Mouse (Mus musculus) CH12.LX (cell line): ENCODE data around the gene Slc2a4. TPM values are rescaled to one million over a fixed set of nuclear protein-coding genes. Genes with fewer than 3 reads are reported as not detected.

ENCODE experiments used
- DNase-seq: peaks from one replicate; pipeline ENCODE4 v3.0.0-alpha.2; 2013; ENCODE audit errors: extremely low read depth
- H3K27ac ChIP-seq: 2 replicates; pipeline ENCODE4 v1.5.1; 2012; ENCODE audit warnings: low read depth, mild to moderate bottlenecking, control low read depth, moderate library complexity; ENCODE audit not compliant: insufficient read depth
- H3K27me3 ChIP-seq: replicated peaks from 2 replicates; pipeline ENCODE3; 2012; ENCODE audit warnings: inconsistent platforms
- H3K36me3 ChIP-seq, 2 experiments: replicated peaks in 1 of 2; 2 replicates each; pipeline versions ENCODE3 to v1.6.1; 2012; ENCODE audit warnings: inconsistent platforms in 1 of 2, low read length in 1 of 2, mild to moderate bottlenecking in 1 of 2, mixed read lengths in 1 of 2, moderate library complexity in 1 of 2; ENCODE audit not compliant: control insufficient read depth in 1 of 2, insufficient read depth in 1 of 2
- H3K4me1 ChIP-seq, 2 experiments: 2 replicates each; pipeline ENCODE4 v1.6.1; 2012; ENCODE audit warnings: inconsistent platforms in 1 of 2, moderate library complexity in 1 of 2; ENCODE audit not compliant: insufficient read depth in 2 of 2, control insufficient read depth in 1 of 2
- H3K4me2 ChIP-seq: 2 replicates; pipeline ENCODE4 v1.6.1; 2012; ENCODE audit warnings: low read depth, mild to moderate bottlenecking, control low read depth; ENCODE audit not compliant: poor library complexity, insufficient read depth, severe bottlenecking
- H3K4me3 ChIP-seq, 3 experiments: fragments of 150-350 bp in 1 of 3; sonication (generic) in 1 of 3; replicated peaks in 1 of 3; 2 replicates each; pipeline versions ENCODE3 to v1.5.1; 2011 to 2012; ENCODE audit warnings: low read depth in 2 of 3, low read length in 2 of 3, mild to moderate bottlenecking in 2 of 3, moderate library complexity in 2 of 3, control low read depth in 1 of 3, improper control_type of control experiment in 1 of 3, inconsistent platforms in 1 of 3, mixed read lengths in 1 of 3; ENCODE audit not compliant: poor library complexity in 1 of 3
- H3K79me2 ChIP-seq: replicated peaks from 2 replicates; pipeline ENCODE4 v1.6.1; 2012; ENCODE audit warnings: mild to moderate bottlenecking, moderate library complexity; ENCODE audit not compliant: control insufficient read depth, poor library complexity, insufficient read depth, severe bottlenecking; ENCODE audit errors: extremely low read depth
- H3K9ac ChIP-seq: 2 replicates; pipeline ENCODE4 v1.6.1; 2012; ENCODE audit warnings: low read depth, mild to moderate bottlenecking, control low read depth, moderate library complexity; ENCODE audit not compliant: insufficient read depth
- H3K9me3 ChIP-seq: replicated peaks from 2 replicates; pipeline ENCODE3; 2012; ENCODE audit warnings: low read length, inconsistent platforms, mixed read lengths
- BHLHE40 ChIP-seq: IDR thresholded peaks from 2 replicates; pipeline ENCODE4 v1.6.1; 2011; ENCODE audit warnings: mild to moderate bottlenecking, low read depth, low read length, improper control_type of control experiment
- CHD1 ChIP-seq: IDR thresholded peaks from 2 replicates; pipeline ENCODE4 v1.6.1; 2012; ENCODE audit warnings: low read depth, low read length, improper control_type of control experiment, inconsistent platforms
- CHD2 ChIP-seq: IDR thresholded peaks from 2 replicates; pipeline ENCODE4 v1.6.1; 2011; ENCODE audit warnings: low read length, improper control_type of control experiment
- CTCF ChIP-seq, 2 experiments: IDR thresholded peaks in 1 of 2; conservative IDR thresholded peaks in 1 of 2; 2 replicates each; pipeline ENCODE4 v1.5.1; 2011 to 2012; ENCODE audit warnings: low read depth in 2 of 2, low read length in 2 of 2, improper control_type of control experiment in 1 of 2, inconsistent platforms in 1 of 2, mild to moderate bottlenecking in 1 of 2, moderate library complexity in 1 of 2
- E2F4 ChIP-seq: IDR thresholded peaks from 2 replicates; pipeline ENCODE4 v1.6.1; 2011; ENCODE audit warnings: low read depth, low read length, improper control_type of control experiment; ENCODE audit not compliant: insufficient replicate concordance
- ELF1 ChIP-seq: IDR thresholded peaks from 2 replicates; pipeline ENCODE4 v1.6.1; 2014; ENCODE audit warnings: low read depth, mild to moderate bottlenecking, inconsistent platforms, low read length, improper control_type of control experiment
- EP300 ChIP-seq: IDR thresholded peaks from 2 replicates; pipeline ENCODE4 v1.6.1; 2011; ENCODE audit warnings: low read length, improper control_type of control experiment
- ETS1 ChIP-seq: conservative IDR thresholded peaks from 2 replicates; pipeline ENCODE4 v1.6.1; 2012; ENCODE audit warnings: low read depth, mild to moderate bottlenecking, inconsistent platforms, low read length, improper control_type of control experiment, moderate library complexity
- HCFC1 ChIP-seq: IDR thresholded peaks from 2 replicates; pipeline ENCODE4 v1.6.1; 2012; ENCODE audit warnings: low read depth, mild to moderate bottlenecking, inconsistent platforms, low read length, improper control_type of control experiment
- IRF4 ChIP-seq: IDR thresholded peaks from 2 replicates; pipeline ENCODE4 v1.6.1; 2014; ENCODE audit warnings: low read depth, mild to moderate bottlenecking, inconsistent platforms, low read length, improper control_type of control experiment
- JUND ChIP-seq: conservative IDR thresholded peaks from 2 replicates; pipeline ENCODE4 v1.6.1; 2011; ENCODE audit warnings: low read depth, low read length, improper control_type of control experiment
- KAT2A ChIP-seq: IDR thresholded peaks from 2 replicates; pipeline ENCODE4 v1.6.1; 2012; ENCODE audit warnings: low read length, improper control_type of control experiment, inconsistent platforms; ENCODE audit not compliant: insufficient replicate concordance
- MAFK ChIP-seq: IDR thresholded peaks from 2 replicates; pipeline ENCODE4 v1.6.1; 2011; ENCODE audit warnings: low read length, improper control_type of control experiment; ENCODE audit not compliant: insufficient replicate concordance
- MAX ChIP-seq: IDR thresholded peaks from 2 replicates; pipeline ENCODE4 v1.6.1; 2011; ENCODE audit warnings: low read length, improper control_type of control experiment
- MAZ ChIP-seq: IDR thresholded peaks from 2 replicates; pipeline ENCODE4 v1.6.1; 2012; ENCODE audit warnings: low read depth, mild to moderate bottlenecking, inconsistent platforms, low read length, improper control_type of control experiment, moderate library complexity
- MEF2A ChIP-seq: IDR thresholded peaks from 2 replicates; pipeline ENCODE4 v1.6.1; 2014; ENCODE audit warnings: low read depth, mild to moderate bottlenecking, inconsistent platforms, low read length, improper control_type of control experiment, borderline replicate concordance
- MXI1 ChIP-seq: IDR thresholded peaks from 2 replicates; pipeline ENCODE4 v1.6.1; 2011; ENCODE audit warnings: mild to moderate bottlenecking, low read depth, low read length, improper control_type of control experiment
- MYC ChIP-seq: IDR thresholded peaks from 2 replicates; pipeline ENCODE4 v1.6.1; 2011; ENCODE audit warnings: low read depth, mild to moderate bottlenecking, improper control_type of control experiment, low read length
- NELFE ChIP-seq: IDR thresholded peaks from 2 replicates; pipeline ENCODE4 v1.6.1; 2011; ENCODE audit warnings: low read depth, low read length, improper control_type of control experiment
- PAX5 ChIP-seq: IDR thresholded peaks from 2 replicates; pipeline ENCODE4 v1.6.1; 2012; ENCODE audit warnings: low read length, inconsistent platforms, mixed read lengths
- POLR2A ChIP-seq: IDR thresholded peaks from 2 replicates; pipeline ENCODE4 v1.6.1; 2011; ENCODE audit warnings: low read depth, mild to moderate bottlenecking, improper control_type of control experiment, low read length
- POLR2AphosphoS2 ChIP-seq: IDR thresholded peaks from 2 replicates; pipeline ENCODE4 v1.6.1; 2011; ENCODE audit warnings: low read depth, low read length, improper control_type of control experiment
- RAD21 ChIP-seq: IDR thresholded peaks from 2 replicates; pipeline ENCODE4 v1.6.1; 2011; ENCODE audit warnings: low read depth, mild to moderate bottlenecking, low read length, improper control_type of control experiment, moderate library complexity
- RCOR1 ChIP-seq: conservative IDR thresholded peaks from 2 replicates; pipeline ENCODE4 v1.6.1; 2012; ENCODE audit warnings: low read depth, mild to moderate bottlenecking, inconsistent platforms, low read length, improper control_type of control experiment
- SIN3A ChIP-seq: IDR thresholded peaks from 2 replicates; pipeline ENCODE4 v1.6.1; 2012; ENCODE audit warnings: low read length, improper control_type of control experiment, inconsistent platforms
- SMC3 ChIP-seq: IDR thresholded peaks from 2 replicates; pipeline ENCODE4 v1.6.1; 2011; ENCODE audit warnings: low read depth, low read length, improper control_type of control experiment
- TBP ChIP-seq: conservative IDR thresholded peaks from 2 replicates; pipeline ENCODE4 v1.6.1; 2011; ENCODE audit warnings: low read depth, low read length, improper control_type of control experiment
- TCF12 ChIP-seq: IDR thresholded peaks from 2 replicates; pipeline ENCODE4 v1.6.1; 2014; ENCODE audit warnings: low read depth, mild to moderate bottlenecking, inconsistent platforms, low read length, improper control_type of control experiment
- UBTF ChIP-seq: IDR thresholded peaks from 2 replicates; pipeline ENCODE4 v1.6.1; 2012; ENCODE audit warnings: low read depth, mild to moderate bottlenecking, inconsistent platforms, low read length, improper control_type of control experiment, moderate library complexity
- USF2 ChIP-seq: conservative IDR thresholded peaks from 2 replicates; pipeline ENCODE4 v1.6.1; 2011; ENCODE audit warnings: low read depth, low read length, improper control_type of control experiment
- ZKSCAN1 ChIP-seq: IDR thresholded peaks from 2 replicates; pipeline ENCODE4 v1.6.1; 2012; ENCODE audit warnings: low read depth, inconsistent platforms, low read length, improper control_type of control experiment, borderline replicate concordance
- ZMIZ1 ChIP-seq: IDR thresholded peaks from 2 replicates; pipeline ENCODE4 v1.6.1; 2012; ENCODE audit warnings: low read depth, mild to moderate bottlenecking, inconsistent platforms, low read length, improper control_type of control experiment
- ZNF384 ChIP-seq: IDR thresholded peaks from 2 replicates; pipeline ENCODE4 v1.6.1; 2012; ENCODE audit warnings: low read depth, low read length, improper control_type of control experiment, inconsistent platforms
- dilution Hi-C: fragments of 300-500 bp; cut with MboI; formaldehyde crosslinking; loops from 2 replicates; pipeline ENCODE4 v1.14.3; 2020; ENCODE audit warnings: low sequenced_read_pairs; ENCODE audit not compliant: extremely low pct_unique_long_range_greater_than_20kb, extremely low pct_ligation_motif_present
- in situ Hi-C: fragments of 300-500 bp; cut with MboI; formaldehyde crosslinking; loops from 3 replicates; pipeline ENCODE4 v1.14.3; 2019; ENCODE audit warnings: low sequenced_read_pairs, low pct_ligation_motif_present, low pct_unique_long_range_greater_than_20kb, mixed read lengths
- polyA plus RNA-seq: library from polyadenylated mRNA; unstranded; fragments of >175 nt; gene quantifications from 2 replicates; pipeline ENCODE4 v1.2.1, GENCODE M21; 2012; ENCODE audit warnings: low read depth; ENCODE audit not compliant: insufficient read length
- total RNA-seq, 2 experiments: library from RNA; depleted of rRNA; stranded (reverse); fragments of 300-350 nt in 1 of 2; fragments of >200 nt in 1 of 2; gene quantifications; 2 replicates each; pipeline ENCODE4 v1.2.3; 2012 to 2014

The Slc2a4 gene
- total and polyA plus RNA-seq, 3 experiments: 2.3 to 3.8 (median 2.6) TPM

GRCm38 (mm10) chr11:69901406-69901846, 46.6 kb downstream of the Slc2a4 start (continued):
- TF ChIP-seq TCF12: peak; percentile 57; the same call in 1 of the 2 replicates
- no peak for TF ChIP-seq SMC3
- no peak for TF ChIP-seq CTCF (conservative IDR thresholded peaks at IDR 0.05 in 1 of 2, IDR thresholded peaks at IDR 0.05 in 1 of 2; ENCODE audit: low read depth in 2 of 2, low read length in 2 of 2)
- TF ChIP-seq SIN3A: peak; percentile 83
- no peak for TF ChIP-seq USF2
- no peak for TF ChIP-seq RCOR1
- no peak for TF ChIP-seq RAD21
- peak; percentile 69; the same call in 1 of the 2 replicates for TF ChIP-seq IRF4
- peak; percentile 92 for TF ChIP-seq HCFC1
- peak; percentile 98 for TF ChIP-seq KAT2A
- TF ChIP-seq MYC: peak; percentile 82; the same call in 1 of the 2 replicates
- TF ChIP-seq, all 38 proteins: peak for 21

GRCm38 (mm10) chr11:69900471-69901405, 47.2 kb downstream of the Slc2a4 start, which contains the start of the genes 2810408A11Rik and Neurl4:
Gene 2810408A11Rik (minus strand): TSS chr11:69900987.
Gene Neurl4 (plus strand): TSS chr11:69901072.
- peak; percentile 98 for DNase-seq
- Histone ChIP-seq H3K9ac (peak within 1 kb of the TSS; percentile 81), H3K4me2 (peak within 1 kb of the TSS; percentile 73), H3K4me3 (peak within 1 kb of the TSS; percentile 70 to 97 (median 82)), H3K36me3 (peaks cover 23 to 25% of the 10 kb centered on the region in 2 experiments), H3K9me3 (no peaks in the 10 kb centered on the region), H3K79me2 (peaks cover 10% of the 10 kb centered on the region), H3K27ac (peak within 1 kb of the TSS; percentile 75), H3K4me1 (peaks cover 7 to 32% of the 10 kb centered on the region in 2 experiments), H3K27me3 (no peaks in the 10 kb centered on the region)
- TF ChIP-seq EP300 (peak; percentile 45; the same call in 1 of the 2 replicates), MXI1 (peak; percentile 77), CHD1 (no peak), ETS1 (0 out of 2 replicates have a peak, but pooled peaks have one; percentile 42), ZNF384 (no peak), USF2 (no peak), ZKSCAN1 (no peak), MYC (no peak), MAX (peak; percentile 24; the same call in 1 of the 2 replicates), JUND (no peak), IRF4 (peak; percentile 57), TCF12 (peak; percentile 72), SIN3A (peak; percentile 18; the same call in 1 of the 2 replicates), NELFE (peak; percentile 86; the same call in 1 of the 2 replicates), E2F4 (peak; percentile 79; the same call in 1 of the 2 replicates), MEF2A (peak; percentile 44; the same call in 1 of the 2 replicates), BHLHE40 (peak; percentile 42; the same call in 1 of the 2 replicates), ZMIZ1 (peak; percentile 88), POLR2AphosphoS2 (peak; percentile 81; the same call in 1 of the 2 replicates), SMC3 (peak; percentile 10; the same call in 1 of the 2 replicates), TBP (peak; percentile 84; the same call in 1 of the 2 replicates), PAX5 (no peak), ELF1 (peak; percentile 48; the same call in 1 of the 2 replicates), HCFC1 (no peak), POLR2A (peak; percentile 92), CHD2 (peak; percentile 55), MAFK (no peak), UBTF (no peak), MAZ (no peak)
- in situ Hi-C loops: no loop called here
- dilution Hi-C loops: no loop called here
